Mouse (Mus musculus): ENCODE results near the gene Dbi.
A peak's percentile ranks its signal among the peaks of the same experiment; 100 is the strongest.

Dbi gene

GRCm38 (mm10) chr1:120120969-120121811, at the start of gene Dbi, which contains the start of gene 3110009E18Rik:
Dbi (minus strand) TSS chr1:120121078.
3110009E18Rik (plus strand) TSS chr1:120121187.
- peak; percentile 99 for DNase-seq (ENCODE audit: low read depth, low spot score)

DNA sequence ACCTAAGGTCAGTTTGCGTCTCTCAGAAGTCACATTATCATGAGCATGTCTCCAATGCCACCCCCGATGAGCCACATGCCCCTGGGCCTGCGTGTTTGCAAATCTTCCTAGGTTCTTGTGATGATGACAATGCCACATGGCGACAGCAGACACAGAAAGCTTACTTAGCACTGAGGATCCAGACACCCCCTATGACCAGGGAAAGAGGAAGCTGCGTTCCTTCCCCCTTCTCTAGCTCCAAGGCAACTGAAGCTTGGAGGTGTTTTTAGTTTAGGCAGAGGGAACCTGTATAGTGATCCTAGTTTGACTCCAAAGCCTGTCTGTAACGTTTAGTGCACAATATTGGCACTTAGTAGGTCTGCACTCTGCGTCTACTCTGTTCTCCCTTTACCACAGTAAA, 49.4 kb upstream of the Dbi start:
- DNase-seq (ENCODE audit: low read depth, low spot score): no peak

- no peak for DNase-seq (ENCODE audit: low read depth, low spot score)
These were observed 47.8 kb upstream of the Dbi start for GRCm38 (mm10) chr1:120168674-120169073.

- DNase-seq (ENCODE audit: low read depth, low spot score): no peak
These were observed 47.1 kb upstream of the Dbi start for GRCm38 (mm10) chr1:120168016-120168415.

- no peak for DNase-seq (ENCODE audit: low read depth, low spot score)
These were observed 41.7 kb upstream of the Dbi start for GRCm38 (mm10) chr1:120162616-120163015.

GRCm38 (mm10) chr1:120161502-120161901, 40.6 kb upstream of the Dbi start:
- no peak for DNase-seq (ENCODE audit: low read depth, low spot score)

- no peak for DNase-seq (ENCODE audit: low read depth, low spot score)
These were observed 37.7 kb upstream of the Dbi start for GRCm38 (mm10) chr1:120158474-120159127.

DNA sequence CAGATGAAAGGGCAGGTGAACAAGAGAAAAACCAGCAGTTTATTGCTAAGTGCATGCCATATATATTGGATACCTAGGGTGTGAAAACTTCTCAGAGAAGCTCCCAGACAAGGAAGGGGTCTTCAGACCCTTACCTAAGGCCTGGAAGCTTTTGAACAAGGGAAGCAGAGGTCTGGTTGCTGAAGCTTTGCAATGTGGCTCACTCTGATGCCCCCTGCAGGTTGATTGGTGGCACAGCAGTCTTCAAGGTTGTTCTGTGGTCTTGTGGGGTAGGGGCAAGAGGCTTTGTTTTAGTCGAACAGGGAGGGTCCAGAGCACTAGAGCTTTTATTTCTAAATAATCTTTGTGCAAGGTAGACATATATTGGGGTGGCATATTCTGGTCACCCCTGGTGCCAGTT, 34.4 kb upstream of the Dbi start:
- DNase-seq (ENCODE audit: low read depth, low spot score): peak; percentile 21

- peak; percentile 13 for DNase-seq (ENCODE audit: low read depth, low spot score)
These were observed 33.4 kb upstream of the Dbi start for GRCm38 (mm10) chr1:120154232-120154631.

DNA sequence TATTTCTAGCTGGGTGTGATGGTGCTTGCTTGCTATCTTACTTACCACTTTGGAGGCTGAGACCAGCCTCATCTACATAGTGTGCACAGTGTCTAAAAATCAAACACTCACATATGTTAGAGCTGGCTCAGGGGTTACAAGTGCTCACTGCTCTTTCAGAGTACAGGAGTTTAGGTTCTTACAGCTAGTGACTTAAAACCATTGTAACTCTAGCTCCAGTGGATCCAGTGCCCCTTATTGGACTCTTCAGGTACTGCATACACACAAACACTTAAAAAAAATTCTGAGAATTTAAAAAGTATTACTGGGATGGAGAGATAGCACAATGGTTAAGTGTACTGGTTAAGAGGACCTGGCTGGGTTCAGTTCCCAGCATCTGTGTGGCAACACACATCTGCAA, 26.1 kb upstream of the Dbi start:
- no peak for DNase-seq (ENCODE audit: low read depth, low spot score)

DNA sequence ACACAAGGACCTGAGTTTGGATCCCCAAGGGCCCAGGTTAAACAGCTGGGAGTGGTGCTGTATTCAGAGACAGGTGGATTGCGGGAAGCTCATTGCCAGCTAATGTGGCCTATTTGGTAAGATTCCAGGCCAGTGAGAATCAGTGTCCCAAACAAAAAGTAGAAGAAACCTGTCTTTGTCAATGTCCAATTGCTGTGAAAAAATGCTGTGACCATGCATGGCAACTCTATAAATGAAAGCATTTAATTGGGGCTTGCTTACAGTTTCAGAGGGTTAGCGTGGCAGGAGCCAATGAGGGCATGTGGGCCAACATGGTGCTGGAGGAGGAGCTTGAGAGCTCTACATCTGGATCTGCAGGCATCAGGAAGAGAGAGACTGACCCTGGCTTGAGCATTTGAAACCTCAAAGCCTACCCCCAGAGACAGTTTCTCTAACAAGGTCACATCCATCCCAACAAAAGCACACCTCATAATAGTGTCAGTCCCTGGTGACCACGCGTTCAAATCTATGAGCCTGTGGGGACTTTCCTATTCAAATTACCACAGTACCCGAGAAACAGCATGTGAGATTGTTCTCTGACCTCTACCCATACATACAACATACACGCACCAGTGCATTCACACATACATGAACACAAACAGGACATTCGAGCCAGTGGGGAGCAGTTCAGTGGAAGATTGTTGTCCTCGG, 24.8 kb upstream of the Dbi start:
- DNase-seq (ENCODE audit: low read depth, low spot score): no peak

DNA sequence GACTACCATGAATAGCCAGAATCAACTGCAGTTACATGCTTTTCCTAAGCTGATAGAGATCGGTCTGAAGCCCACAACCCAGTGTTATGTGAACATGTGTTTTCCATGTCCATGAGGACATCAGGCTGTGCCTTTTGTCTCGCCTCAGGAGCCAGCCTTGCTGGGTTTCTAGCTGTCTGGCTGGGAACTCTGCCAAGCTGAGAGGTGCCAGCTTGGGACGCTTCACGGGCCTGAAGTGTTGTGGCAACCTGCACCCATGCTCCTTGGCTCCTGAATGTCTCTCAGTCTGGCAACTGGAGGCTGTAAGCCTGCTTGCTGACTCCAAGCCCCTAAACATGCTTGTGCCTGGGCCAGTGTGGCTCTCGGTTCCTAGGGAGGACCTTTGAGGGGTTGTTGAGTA, 21.7 kb upstream of the Dbi start:
- no peak for DNase-seq (ENCODE audit: low read depth, low spot score)

- DNase-seq (ENCODE audit: low read depth, low spot score): no peak
These were observed 19.3 kb upstream of the Dbi start for GRCm38 (mm10) chr1:120140144-120140693.

- DNase-seq (ENCODE audit: low read depth, low spot score): no peak
These were observed 18.2 kb upstream of the Dbi start for GRCm38 (mm10) chr1:120138923-120139540.

DNA sequence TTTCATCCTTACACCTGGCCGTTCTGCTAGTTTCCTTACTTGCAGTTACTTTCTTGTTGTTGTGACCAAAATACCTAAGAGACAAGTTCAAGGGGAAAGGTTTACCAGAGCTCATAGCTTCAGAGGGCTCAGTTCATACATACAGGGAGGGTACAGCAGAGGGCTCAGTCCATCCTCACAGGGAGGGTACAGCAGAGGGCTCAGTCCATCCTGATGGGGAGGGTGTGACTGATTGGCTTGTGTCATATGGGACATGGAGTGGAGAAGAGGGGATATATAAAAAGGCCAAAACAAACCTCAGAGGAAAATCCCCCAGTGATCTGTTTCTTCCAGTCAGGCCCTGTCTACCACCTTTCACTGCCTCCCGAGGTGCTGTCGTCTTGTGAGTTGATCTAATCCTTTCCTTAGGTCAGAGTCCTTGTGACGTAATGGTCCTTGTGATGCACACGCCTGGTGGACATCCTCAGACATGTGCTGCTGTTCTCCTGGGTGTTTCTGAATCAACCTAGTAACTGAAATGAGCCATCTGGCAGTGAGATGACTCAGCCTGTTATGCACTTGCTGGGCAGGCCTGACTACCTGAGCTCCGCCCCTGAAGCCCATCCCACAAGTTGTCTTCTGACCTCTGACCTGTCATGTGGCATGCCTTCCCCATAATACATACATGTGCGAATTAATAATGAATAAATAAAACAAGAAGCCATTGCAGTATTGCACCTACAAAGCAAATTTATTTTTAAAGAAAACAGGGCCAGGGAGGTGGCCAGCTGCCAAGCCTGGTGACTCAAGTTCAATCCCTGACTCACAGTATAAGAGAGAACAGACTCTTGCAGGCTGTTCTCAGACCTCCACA, 15.3 kb upstream of the Dbi start:
- no peak for DNase-seq (ENCODE audit: low read depth, low spot score)

- no peak for DNase-seq (ENCODE audit: low read depth, low spot score)
These were observed 11.5 kb upstream of the Dbi start for GRCm38 (mm10) chr1:120132376-120132775.

DNA sequence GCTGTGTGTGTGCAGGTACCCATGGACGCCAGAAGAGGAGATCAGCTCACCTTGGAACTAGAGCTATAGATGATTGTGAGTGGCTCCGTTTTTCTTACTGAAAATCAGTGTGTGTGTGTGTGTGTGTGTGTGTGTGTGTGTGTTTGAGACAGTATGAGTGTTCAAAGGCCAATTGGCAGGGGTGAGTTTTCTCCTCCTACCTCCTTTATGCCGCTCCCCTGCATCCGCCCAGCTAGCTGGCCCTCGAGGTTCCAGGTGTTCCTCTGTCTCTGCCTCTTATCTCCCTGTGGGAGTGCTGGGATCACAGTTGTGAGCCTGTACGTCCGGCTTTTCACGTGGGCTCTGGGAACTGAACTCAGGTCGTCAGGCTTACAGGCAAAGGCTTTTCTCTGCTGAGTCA, 5.4 kb upstream of the Dbi start:
- no peak for DNase-seq (ENCODE audit: low read depth, low spot score)

DNA sequence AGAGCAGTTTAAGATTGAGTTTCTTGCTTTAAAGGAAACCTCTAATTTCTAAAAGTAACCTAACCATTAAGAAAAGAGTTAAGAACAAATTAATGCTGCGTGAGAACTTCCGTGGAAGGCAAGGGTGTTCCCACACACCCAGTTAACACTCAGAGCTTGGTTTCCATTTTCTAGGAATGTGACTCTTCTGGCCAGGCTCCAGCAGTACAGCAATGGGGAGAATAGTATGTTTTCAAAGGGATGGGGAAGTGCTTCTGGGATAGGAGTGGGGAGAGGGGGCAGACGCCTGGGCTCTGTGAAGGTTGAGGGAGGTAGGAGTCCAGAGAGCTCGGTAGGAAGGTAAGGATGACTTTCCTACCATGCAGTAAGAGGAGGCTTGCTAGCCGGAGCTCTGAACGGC, 4.6 kb upstream of the Dbi start:
- DNase-seq (ENCODE audit: low read depth, low spot score): no peak

DNA sequence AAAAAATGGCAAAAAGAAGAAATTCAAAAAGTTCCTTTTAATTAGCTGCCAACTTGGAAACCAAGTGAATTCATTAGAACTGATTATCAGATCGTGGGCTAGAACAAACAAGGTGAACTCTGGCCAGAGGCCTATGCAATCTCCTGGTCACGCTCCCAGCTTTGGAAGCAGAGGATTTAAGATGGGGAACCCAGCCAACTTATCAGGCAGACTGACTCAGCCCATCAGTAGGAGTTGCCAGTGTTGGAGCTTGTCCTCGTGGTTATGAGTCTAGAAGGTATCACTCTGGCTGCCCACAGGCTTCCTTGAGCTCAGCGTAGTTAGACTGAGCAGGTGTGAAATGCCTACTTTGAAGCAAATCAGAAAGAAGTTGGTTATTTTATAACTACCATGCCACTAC, 4.0 kb upstream of the Dbi start:
- DNase-seq (ENCODE audit: low read depth, low spot score): no peak

GRCm38 (mm10) chr1:120122634-120123383, 1.9 kb upstream of the Dbi start:
- DNase-seq (ENCODE audit: low read depth, low spot score): no peak
